Mouse (Mus musculus): Measurements from ENCODE around the gene Samsn1. TPM values are rescaled to one million over a fixed set of nuclear protein-coding genes. Genes with fewer than 3 reads are reported as not detected.

Gene Samsn1
- polyA plus RNA-seq, 1 experiment = 1.6 TPM

DNA sequence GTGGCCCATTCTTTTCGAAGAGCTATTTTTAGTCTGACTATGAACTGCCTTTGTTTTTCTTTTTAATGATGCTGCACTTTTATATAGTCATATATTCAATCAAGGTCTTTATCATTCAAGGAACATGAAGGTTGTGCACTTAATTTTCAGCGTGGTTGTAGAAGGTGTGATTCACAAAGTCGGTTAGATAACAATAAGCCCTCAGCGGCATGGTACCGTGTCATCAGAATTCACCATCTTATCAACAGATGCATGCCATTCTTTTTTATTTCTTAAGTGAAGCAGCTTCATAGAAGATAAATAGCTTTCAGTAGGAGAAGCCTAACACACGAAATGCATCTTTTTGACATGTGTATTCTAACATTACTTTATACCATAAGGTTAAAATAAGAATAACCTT is 154.7 kb downstream of the Samsn1 start:
- H3K4me3 ChIP-seq (ENCODE audit: insufficient read depth, low read length) = no peak overlapping the region
- H3K4me1 ChIP-seq (ENCODE audit: control insufficient read depth, insufficient read depth, low read length) = no peaks in the 10 kb centered on the region
- H3K27ac ChIP-seq (ENCODE audit: insufficient read depth, low read length) = no peak overlapping the region
- TF ChIP-seq POLR2A (IDR thresholded peaks at IDR 0.05; ENCODE audit: extremely low read depth, insufficient read depth, low read length) = no peak
- TF ChIP-seq CTCF (IDR thresholded peaks at IDR 0.05; ENCODE audit: extremely low read depth, insufficient read depth, low read length) = no peak

DNA sequence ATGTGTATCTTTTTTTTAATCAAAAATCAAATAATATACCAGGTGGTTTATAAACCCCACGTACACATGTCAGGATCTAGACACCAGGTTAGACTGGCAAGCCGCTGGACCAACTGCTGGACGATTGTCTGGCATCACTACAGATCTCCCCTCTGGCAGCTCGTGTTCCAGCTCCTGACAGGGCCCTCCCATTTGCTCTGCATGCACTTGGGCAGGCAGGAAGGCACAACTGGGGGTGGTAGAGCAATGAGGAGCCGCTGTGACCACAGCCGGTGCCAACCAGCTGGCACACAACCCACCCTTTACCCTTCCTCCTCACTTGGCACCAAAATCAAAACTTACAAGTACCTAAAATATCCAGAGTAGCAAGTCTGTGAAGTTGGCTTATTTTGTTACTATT is 156.6 kb downstream of the Samsn1 start:
- no peak for TF ChIP-seq POLR2A (IDR thresholded peaks at IDR 0.05; ENCODE audit: extremely low read depth, insufficient read depth, low read length)
- no peak for TF ChIP-seq CTCF (IDR thresholded peaks at IDR 0.05; ENCODE audit: extremely low read depth, insufficient read depth, low read length)
- Histone ChIP-seq H3K4me3 (ENCODE audit: insufficient read depth, low read length) (no peak overlapping the region), H3K27ac (ENCODE audit: insufficient read depth, low read length) (no peak overlapping the region), H3K4me1 (ENCODE audit: control insufficient read depth, insufficient read depth, low read length) (no peaks in the 10 kb centered on the region)

DNA sequence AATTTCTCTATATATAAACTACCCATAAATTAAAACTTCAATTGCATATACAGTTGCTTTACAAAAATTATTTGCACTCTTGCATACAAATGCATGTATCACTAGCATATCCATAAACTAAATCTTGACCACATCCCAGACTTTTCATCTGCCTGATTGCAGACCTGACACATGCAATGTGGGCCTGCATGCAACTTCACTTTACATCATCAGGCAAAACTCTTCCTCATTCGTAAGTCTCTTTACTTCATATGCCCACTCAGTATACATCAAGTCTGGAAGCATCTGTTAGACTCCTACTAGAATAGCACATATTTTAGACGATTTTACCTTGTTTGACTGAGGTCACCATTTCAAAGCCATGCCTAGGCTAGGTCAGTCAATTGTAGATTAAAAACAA is 157.4 kb downstream of the Samsn1 start:
- Histone ChIP-seq H3K4me3 (ENCODE audit: insufficient read depth, low read length) (no peak overlapping the region), H3K27ac (ENCODE audit: insufficient read depth, low read length) (no peak overlapping the region), H3K4me1 (ENCODE audit: control insufficient read depth, insufficient read depth, low read length) (no peaks in the 10 kb centered on the region)
- no peak for TF ChIP-seq POLR2A (IDR thresholded peaks at IDR 0.05; ENCODE audit: extremely low read depth, insufficient read depth, low read length)
- no peak for TF ChIP-seq CTCF (IDR thresholded peaks at IDR 0.05; ENCODE audit: extremely low read depth, insufficient read depth, low read length)

DNA sequence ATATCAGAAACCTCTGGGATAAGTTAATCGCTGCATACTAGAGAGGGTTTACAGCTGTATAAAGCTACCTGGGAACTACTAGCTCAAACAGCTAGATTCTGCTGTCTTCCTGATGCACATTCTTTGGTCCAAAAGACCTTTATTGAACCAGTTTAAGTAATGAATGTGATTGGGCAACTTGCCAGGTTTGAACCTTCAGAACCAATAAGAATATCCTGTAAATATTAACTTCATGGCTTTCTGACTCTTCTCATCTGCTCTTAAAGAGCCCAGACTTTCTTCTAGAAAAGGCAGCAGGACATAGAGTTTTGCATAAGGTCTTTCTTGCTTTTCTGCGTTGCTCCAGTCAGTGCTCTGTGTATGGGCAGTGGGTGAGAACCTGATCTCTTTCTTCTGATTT is 165.7 kb downstream of the Samsn1 start:
- no peak for TF ChIP-seq CTCF (IDR thresholded peaks at IDR 0.05; ENCODE audit: extremely low read depth, insufficient read depth, low read length)
- TF ChIP-seq POLR2A (IDR thresholded peaks at IDR 0.05; ENCODE audit: extremely low read depth, insufficient read depth, low read length) = no peak
- no peaks in the 10 kb centered on the region for H3K4me1 ChIP-seq (ENCODE audit: control insufficient read depth, insufficient read depth, low read length)
- no peak overlapping the region for H3K4me3 ChIP-seq (ENCODE audit: insufficient read depth, low read length)
- no peak overlapping the region for H3K27ac ChIP-seq (ENCODE audit: insufficient read depth, low read length)

DNA sequence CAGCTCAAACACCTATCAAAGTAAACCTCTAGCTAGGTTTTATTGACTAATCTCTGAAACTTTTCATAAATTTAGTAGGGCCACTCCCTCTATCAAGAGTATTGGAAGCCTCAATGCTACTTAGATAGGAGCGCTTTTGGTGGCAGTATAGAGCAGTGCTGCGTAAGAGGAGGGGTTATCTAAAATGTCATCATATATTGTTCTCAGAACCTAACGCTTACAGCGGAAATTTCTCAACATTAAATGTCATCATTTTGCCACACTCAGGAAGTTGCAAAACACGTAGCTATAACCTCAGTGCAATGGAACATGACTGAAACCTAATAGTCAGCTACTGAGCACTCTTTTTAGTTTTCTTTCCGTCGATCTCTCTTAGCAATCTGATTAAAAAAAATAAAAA is 166.7 kb downstream of the Samsn1 start:
- H3K4me1 ChIP-seq (ENCODE audit: control insufficient read depth, insufficient read depth, low read length) = no peaks in the 10 kb centered on the region
- H3K27ac ChIP-seq (ENCODE audit: insufficient read depth, low read length) = no peak overlapping the region
- TF ChIP-seq CTCF (IDR thresholded peaks at IDR 0.05; ENCODE audit: extremely low read depth, insufficient read depth, low read length) (no peak), POLR2A (IDR thresholded peaks at IDR 0.05; ENCODE audit: extremely low read depth, insufficient read depth, low read length) (no peak)
- H3K4me3 ChIP-seq (ENCODE audit: insufficient read depth, low read length) = no peak overlapping the region

DNA sequence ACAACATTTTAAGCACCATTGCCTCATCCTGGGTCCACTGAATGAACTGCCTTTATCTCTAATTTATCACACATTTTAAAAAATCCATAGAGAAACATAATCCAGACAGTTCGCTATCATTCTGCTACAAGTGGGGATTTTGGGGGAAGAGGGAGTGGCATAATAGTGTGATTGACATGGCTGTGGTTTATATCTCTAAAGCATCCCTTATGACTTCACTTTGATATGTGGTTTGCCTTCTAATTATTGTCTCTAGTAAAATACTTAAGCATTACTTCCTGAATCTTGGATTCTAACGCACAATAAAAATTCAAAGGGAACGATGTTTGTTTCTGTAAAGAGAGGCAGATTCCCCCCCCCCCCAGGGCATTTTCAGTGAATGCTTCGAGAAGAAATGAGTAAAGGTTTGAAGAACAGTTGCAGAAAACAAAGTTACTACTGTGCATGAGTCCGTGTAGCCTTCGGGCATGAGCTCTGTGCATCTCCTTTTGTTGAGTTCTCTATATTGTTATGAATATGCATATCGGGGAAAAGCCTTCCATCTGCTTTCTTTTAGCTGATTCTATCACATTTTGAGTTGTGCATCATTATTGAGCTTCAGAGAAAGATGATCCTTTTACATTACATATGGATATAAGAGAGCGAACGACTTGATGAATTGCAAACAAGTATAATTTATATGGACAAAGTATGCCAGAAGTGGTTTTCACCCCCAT is 168.4 kb downstream of the Samsn1 start:
- no peak overlapping the region for H3K4me3 ChIP-seq (ENCODE audit: insufficient read depth, low read length)
- H3K4me1 ChIP-seq (ENCODE audit: control insufficient read depth, insufficient read depth, low read length) = no peaks in the 10 kb centered on the region
- TF ChIP-seq POLR2A (IDR thresholded peaks at IDR 0.05; ENCODE audit: extremely low read depth, insufficient read depth, low read length) (no peak), CTCF (IDR thresholded peaks at IDR 0.05; ENCODE audit: extremely low read depth, insufficient read depth, low read length) (no peak)
- H3K27ac ChIP-seq (ENCODE audit: insufficient read depth, low read length) = no peak overlapping the region

DNA sequence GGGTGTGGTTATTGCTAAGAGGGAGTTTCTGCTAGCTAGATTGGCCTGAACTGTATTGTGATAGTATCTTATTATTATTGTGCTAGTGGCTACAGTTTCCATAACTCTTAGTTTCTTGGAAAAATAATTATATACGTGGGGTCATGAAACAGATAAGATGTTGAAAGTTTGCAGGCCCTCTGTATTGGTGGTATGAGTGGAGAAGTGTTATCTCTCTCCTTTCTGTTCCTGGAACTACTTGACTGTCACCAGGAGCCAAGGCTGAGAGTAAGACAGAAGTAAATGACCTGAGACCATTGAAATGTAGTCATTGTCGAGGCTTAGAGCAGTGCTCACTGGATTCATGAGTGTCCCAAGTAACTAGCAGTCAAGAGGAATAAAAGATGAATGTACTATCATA is 169.6 kb downstream of the Samsn1 start:
- TF ChIP-seq CTCF (IDR thresholded peaks at IDR 0.05; ENCODE audit: extremely low read depth, insufficient read depth, low read length) (no peak), POLR2A (IDR thresholded peaks at IDR 0.05; ENCODE audit: extremely low read depth, insufficient read depth, low read length) (no peak)
- Histone ChIP-seq H3K4me1 (ENCODE audit: control insufficient read depth, insufficient read depth, low read length) (no peaks in the 10 kb centered on the region), H3K4me3 (ENCODE audit: insufficient read depth, low read length) (no peak overlapping the region), H3K27ac (ENCODE audit: insufficient read depth, low read length) (no peak overlapping the region)

DNA sequence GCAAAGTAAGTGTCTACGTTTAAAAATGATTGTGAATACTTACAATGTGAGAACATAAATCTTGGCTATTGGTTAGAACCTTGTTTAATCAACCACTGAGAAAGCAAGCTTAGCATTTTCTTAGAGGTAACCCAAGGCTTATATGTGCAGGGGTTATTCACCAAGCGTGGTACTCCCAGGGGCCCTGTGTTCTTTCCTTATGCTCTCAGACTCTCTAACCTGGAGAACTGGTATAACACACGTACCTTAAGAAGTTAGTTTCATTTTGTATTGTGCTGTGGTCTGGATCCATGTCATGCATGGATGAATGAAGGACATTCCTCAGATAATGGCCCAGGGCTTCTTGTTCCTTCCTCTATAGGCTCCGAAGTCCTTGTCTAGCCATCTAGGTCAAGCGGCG is 173.0 kb downstream of the Samsn1 start:
- no peak overlapping the region for H3K27ac ChIP-seq (ENCODE audit: insufficient read depth, low read length)
- no peaks in the 10 kb centered on the region for H3K4me1 ChIP-seq (ENCODE audit: control insufficient read depth, insufficient read depth, low read length)
- TF ChIP-seq POLR2A (IDR thresholded peaks at IDR 0.05; ENCODE audit: extremely low read depth, insufficient read depth, low read length) (no peak), CTCF (IDR thresholded peaks at IDR 0.05; ENCODE audit: extremely low read depth, insufficient read depth, low read length) (no peak)
- no peak overlapping the region for H3K4me3 ChIP-seq (ENCODE audit: insufficient read depth, low read length)

DNA sequence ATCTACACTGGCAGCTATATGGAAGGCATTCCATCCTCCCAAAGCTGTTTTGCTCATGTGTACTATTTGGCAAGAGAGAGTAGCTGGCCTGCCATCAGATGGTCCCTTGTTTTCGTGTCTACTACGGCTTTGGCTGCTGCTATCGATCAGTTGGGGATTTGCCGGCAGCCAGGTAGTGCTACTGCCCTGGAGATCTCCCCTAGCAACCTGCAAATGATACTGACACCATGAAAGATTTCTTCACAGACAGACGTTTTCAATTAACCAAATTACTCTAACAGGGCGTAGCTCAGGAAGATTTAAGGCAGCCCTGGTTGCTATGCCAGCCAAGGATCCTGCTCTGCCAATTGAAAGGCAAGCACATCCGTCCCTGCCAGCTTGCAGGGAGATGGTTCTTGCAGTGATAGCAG is 178.4 kb downstream of the Samsn1 start:
- Histone ChIP-seq H3K4me1 (ENCODE audit: control insufficient read depth, insufficient read depth, low read length) (no peaks in the 10 kb centered on the region), H3K27ac (ENCODE audit: insufficient read depth, low read length) (no peak overlapping the region), H3K4me3 (ENCODE audit: insufficient read depth, low read length) (no peak overlapping the region)
- no peak for TF ChIP-seq CTCF (IDR thresholded peaks at IDR 0.05; ENCODE audit: extremely low read depth, insufficient read depth, low read length)
- TF ChIP-seq POLR2A (IDR thresholded peaks at IDR 0.05; ENCODE audit: extremely low read depth, insufficient read depth, low read length) = no peak

DNA sequence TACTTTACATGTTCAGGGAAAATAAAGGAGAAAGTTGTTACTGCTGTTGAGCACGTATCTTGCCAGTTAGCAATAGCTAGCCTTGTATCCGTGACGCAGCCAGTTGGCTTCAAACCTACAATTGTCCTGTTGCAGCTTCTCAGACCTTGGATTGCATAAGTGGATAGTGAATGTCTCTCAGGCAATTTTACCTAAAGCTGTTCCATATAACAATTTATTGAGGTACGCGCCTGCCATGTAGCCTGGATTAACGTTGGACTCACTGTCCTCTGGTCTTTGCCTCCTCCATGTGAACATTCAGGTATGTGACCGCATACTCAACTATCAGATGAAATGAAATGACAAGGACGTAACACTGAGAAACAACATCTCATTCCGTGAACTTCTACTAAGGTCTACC is 179.1 kb downstream of the Samsn1 start:
- no peaks in the 10 kb centered on the region for H3K4me1 ChIP-seq (ENCODE audit: control insufficient read depth, insufficient read depth, low read length)
- TF ChIP-seq CTCF (IDR thresholded peaks at IDR 0.05; ENCODE audit: extremely low read depth, insufficient read depth, low read length) (no peak), POLR2A (IDR thresholded peaks at IDR 0.05; ENCODE audit: extremely low read depth, insufficient read depth, low read length) (no peak)
- no peak overlapping the region for H3K27ac ChIP-seq (ENCODE audit: insufficient read depth, low read length)
- H3K4me3 ChIP-seq (ENCODE audit: insufficient read depth, low read length) = no peak overlapping the region

All from cortical plate, adult 2 months (tissue).